Mouse (Mus musculus): ENCODE results near the gene Lrch4.

The Lrch4 gene

DNA sequence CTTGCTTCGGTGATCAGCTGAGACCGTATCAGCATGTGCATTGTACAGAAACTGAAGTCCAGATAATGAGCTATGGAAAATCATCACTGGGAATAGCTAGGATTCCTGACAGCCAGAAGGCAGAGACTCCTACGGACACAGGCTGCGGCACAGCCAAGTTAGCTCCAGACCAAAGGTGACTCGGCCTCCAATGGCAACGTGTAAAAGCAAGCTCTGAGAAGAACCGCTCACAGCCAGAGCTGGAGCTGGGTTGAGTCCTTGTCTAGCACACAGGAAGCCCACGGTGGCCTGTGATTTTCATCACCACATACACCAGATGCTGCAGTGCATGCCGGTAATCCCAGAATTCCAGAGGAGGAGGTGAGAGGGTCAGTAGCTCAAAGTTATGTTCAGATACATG is 61.6 kb downstream of the Lrch4 start:
- no peak for DNase-seq (ENCODE audit: low spot score)

Measured in lung, postnatal 25 days (tissue).